Mouse (Mus musculus): ENCODE data around the gene Clec2l.

The Clec2l gene

DNA sequence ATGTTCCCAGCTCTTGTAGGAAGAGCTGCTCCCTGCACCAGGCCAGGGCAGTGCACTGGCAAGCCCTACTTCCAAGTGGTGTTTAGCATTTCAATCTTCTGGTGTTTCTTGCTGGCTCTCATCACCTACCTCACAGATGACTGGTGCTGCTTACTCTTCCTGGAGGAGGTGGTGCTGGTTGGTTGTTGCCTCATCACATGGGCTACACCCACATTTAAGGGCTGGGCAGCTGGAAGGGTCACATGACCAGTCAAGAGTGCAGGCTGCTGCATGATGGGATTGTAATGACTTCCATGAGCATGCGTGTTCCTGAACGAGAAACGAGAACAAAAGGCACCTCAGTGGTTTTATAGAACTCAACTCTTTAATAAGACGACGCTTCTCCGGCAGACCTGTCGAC lies 55.8 kb downstream of the Clec2l start:
- no peak for DNase-seq (ENCODE audit: low spot score in 2 of 2)

DNA sequence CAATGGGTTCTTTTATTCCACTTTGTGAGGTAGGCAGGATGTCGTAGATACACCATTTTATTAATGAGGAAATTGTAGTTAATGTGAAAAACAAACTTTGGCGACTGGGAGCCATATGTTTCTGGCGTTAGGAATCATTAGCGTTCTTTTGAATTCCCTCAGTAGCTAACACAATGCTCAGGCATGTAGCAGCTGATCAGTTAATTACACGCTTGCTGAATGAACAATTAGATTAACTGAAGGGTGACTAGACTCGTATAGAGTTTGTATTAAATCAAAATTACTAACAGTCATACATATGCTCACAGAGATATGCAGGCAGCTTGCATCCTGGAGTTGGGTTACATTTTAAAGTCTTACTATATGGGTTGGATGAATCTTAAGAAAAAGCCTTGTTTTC lies 56.4 kb downstream of the Clec2l start:
- no peak for DNase-seq (ENCODE audit: low spot score in 2 of 2)

DNA sequence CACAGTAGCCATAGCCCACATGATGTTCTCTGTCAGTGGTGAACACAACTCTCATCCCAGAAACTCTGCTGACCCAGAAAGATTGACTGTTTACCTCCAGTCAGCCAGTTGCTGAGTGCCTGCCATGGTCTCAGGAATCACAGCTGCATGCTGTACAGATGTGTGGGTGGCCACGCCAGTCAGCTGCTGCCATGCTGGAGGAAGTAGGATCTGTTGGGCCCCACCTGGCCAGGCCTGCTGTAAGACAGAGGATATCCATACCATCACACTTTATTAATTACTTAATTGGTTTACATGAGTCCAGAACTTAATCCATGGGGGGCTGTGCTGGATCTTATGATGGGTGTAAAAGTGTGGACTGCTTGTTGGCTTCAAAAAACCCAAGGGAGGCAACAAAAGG lies 58.5 kb downstream of the Clec2l start:
- no peak for DNase-seq (ENCODE audit: low spot score in 2 of 2)

DNA sequence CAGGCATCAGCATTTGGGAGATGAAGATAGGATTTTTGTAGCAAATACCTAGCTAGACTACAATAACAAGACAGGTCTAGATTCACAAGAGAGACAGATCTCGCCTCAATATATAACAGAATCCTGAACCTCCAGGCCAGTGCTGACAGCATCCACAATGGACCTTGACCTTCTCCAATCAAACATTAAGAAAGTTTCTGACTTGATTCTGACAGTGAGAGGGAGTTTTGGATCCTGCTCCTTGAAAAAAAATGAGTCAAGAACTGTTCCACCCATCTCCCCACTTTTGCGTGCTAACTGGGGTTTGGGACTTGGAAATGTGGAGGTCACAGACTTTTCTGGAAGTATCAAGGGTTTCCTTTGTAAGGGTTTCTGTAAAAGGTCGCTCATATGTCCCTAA lies 62.6 kb downstream of the Clec2l start:
- no peak for DNase-seq (ENCODE audit: low spot score in 2 of 2)

Measured in frontal cortex, postnatal 36 days (tissue).